Mouse (Mus musculus): ENCODE measurements around the gene Pde4dip. TPM values are rescaled to one million over a fixed set of nuclear protein-coding genes. Genes with fewer than 3 reads are reported as not detected.

Pde4dip gene
- polyA plus RNA-seq, 2 experiments: 4.0 to 6.7 TPM

DNA sequence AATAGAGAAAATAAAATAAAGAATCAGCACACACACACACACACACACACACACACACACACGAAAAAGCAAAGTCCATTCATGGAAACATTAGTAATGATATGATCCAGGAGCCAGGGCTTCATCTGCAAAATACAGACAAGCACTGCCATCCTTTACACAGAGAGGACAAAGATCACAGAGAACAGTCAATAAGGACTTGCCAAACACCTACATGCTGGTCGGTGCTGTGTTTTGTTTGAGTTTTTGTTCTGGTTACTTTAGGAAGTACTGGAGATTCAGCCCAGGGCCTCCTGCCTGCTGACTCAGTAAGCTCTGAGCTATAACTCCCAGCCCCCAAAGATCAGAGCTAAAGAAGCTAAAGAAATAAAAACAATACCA lies 43.7 kb downstream of the Pde4dip start:
- 33% methylated on average over 2 of the region's 2 CpGs for WGBS (ENCODE audit: insufficient replicate concordance)
- Histone ChIP-seq H3K9me3 (ENCODE audit: control insufficient read depth, low read length) (no peaks in the 10 kb centered on the region), H3K4me2 (ENCODE audit: low read depth) (no peak overlapping the region), H3K36me3 (replicated peaks; ENCODE audit: control insufficient read depth, insufficient read depth, low read depth) (no peaks in the 10 kb centered on the region), H3K27me3 (ENCODE audit: control insufficient read depth, insufficient read depth, low read length) (no peaks in the 10 kb centered on the region), H3K4me1 (replicated peaks; ENCODE audit: control insufficient read depth in 2 of 2, insufficient read depth in 2 of 2, low read length in 1 of 2) (no peaks in the 10 kb centered on the region; a peak in 1 of 4 replicates), H3K4me3 (ENCODE audit: insufficient read depth in 1 of 2, low read depth in 2 of 2, low read length in 2 of 2) (no peak overlapping the region), H3K9ac (replicated peaks) (no peak overlapping the region), H3K27ac (no peak overlapping the region)
- TF ChIP-seq EP300 (IDR thresholded peaks at IDR 0.05; ENCODE audit: low read depth) (no peak), CTCF (IDR thresholded peaks at IDR 0.05; ENCODE audit: low read depth) (no peak)
- DNase-seq (ENCODE audit: low read depth in 3 of 3, low spot score in 3 of 3): peak in 1 of 3 experiments; percentile 9
- ATAC-seq (ENCODE audit: insufficient read depth): peak; percentile 57; the same call in 1 of the 2 replicates

DNA sequence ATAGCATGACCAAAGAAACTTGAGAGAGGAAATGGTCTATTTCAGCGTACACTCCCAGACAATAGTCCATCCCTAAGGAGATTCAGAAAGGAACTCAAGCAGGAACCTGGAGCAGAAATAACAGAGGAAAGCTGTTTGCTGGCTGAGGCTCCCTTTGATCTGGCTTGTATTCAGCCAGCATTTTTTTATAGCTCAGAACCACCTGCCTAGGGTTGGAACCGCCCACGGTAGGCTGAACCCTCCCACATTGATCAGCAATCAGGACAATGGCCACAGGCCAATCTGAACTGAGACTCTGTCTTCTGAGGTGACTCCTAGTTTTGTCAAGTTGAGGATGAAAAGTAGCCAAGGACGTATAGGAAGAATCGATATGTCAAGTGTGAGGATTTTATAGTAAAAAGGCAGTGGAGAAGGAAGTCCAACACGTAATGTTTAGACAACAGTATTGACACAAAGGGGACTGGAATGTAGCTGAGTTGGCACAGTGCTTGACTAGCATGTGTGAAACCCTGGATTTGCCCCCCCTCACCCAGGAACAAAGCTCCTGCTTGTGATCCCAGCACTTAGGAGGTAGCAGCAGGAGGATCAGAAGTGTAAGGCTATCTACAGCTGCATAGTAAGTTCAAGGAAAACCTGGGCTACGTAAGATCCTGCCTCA lies 44.2 kb downstream of the Pde4dip start:
- H3K9me3 ChIP-seq (ENCODE audit: control insufficient read depth, low read length): no peaks in the 10 kb centered on the region
- no peak overlapping the region for H3K9ac ChIP-seq (replicated peaks)
- H3K36me3 ChIP-seq (replicated peaks; ENCODE audit: control insufficient read depth, insufficient read depth, low read depth): no peaks in the 10 kb centered on the region
- H3K4me2 ChIP-seq (ENCODE audit: low read depth): no peak overlapping the region
- TF ChIP-seq EP300 (IDR thresholded peaks at IDR 0.05; ENCODE audit: low read depth) (no peak), CTCF (IDR thresholded peaks at IDR 0.05; ENCODE audit: low read depth) (no peak)
- H3K4me3 ChIP-seq (ENCODE audit: insufficient read depth in 1 of 2, low read depth in 2 of 2, low read length in 2 of 2): no peak overlapping the region
- H3K27me3 ChIP-seq (ENCODE audit: control insufficient read depth, insufficient read depth, low read length): no peaks in the 10 kb centered on the region
- 58% methylated on average over 7 of the region's 7 CpGs for WGBS (ENCODE audit: insufficient replicate concordance)
- no peak overlapping the region for H3K27ac ChIP-seq
- no peaks in the 10 kb centered on the region; a peak in 1 of 4 replicates for H3K4me1 ChIP-seq (replicated peaks; ENCODE audit: control insufficient read depth in 2 of 2, insufficient read depth in 2 of 2, low read length in 1 of 2)
- no peak for ATAC-seq (ENCODE audit: insufficient read depth)
- DNase-seq (ENCODE audit: low read depth in 3 of 3, low spot score in 3 of 3): no peak

DNA sequence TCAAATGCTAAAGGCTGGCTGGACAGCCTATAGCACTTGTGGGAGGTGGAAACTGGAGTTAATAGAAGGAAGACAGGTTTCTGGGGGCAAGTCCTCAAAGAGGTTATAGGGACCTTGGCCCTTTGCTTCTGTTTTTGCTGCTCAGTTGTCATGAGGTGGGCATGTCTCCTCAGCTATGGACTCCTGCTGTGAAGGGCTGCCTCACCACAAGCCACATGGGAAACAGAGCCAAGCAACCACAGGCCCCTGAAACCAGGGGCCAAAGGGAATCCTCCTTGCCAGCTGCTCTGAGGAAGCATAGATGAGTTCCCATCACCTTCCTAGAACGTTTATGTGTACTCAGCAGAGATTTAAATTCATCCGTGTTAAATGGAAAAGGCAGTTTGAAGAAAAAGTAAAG lies 45.9 kb downstream of the Pde4dip start:
- Histone ChIP-seq H3K27ac (no peak overlapping the region), H3K27me3 (ENCODE audit: control insufficient read depth, insufficient read depth, low read length) (no peaks in the 10 kb centered on the region), H3K4me2 (ENCODE audit: low read depth) (no peak overlapping the region), H3K4me3 (ENCODE audit: insufficient read depth in 1 of 2, low read depth in 2 of 2, low read length in 2 of 2) (no peak overlapping the region), H3K9me3 (ENCODE audit: control insufficient read depth, low read length) (no peaks in the 10 kb centered on the region), H3K4me1 (replicated peaks; ENCODE audit: control insufficient read depth in 2 of 2, insufficient read depth in 2 of 2, low read length in 1 of 2) (no peaks in the 10 kb centered on the region; a peak in 1 of 4 replicates), H3K36me3 (replicated peaks; ENCODE audit: control insufficient read depth, insufficient read depth, low read depth) (no peaks in the 10 kb centered on the region), H3K9ac (replicated peaks) (no peak overlapping the region)
- TF ChIP-seq EP300 (IDR thresholded peaks at IDR 0.05; ENCODE audit: low read depth) (no peak), CTCF (IDR thresholded peaks at IDR 0.05; ENCODE audit: low read depth) (no peak)
- DNase-seq (ENCODE audit: low read depth in 3 of 3, low spot score in 3 of 3) (no peak), ATAC-seq (ENCODE audit: insufficient read depth) (no peak)
- 37% methylated on average over 2 of the region's 2 CpGs for WGBS (ENCODE audit: insufficient replicate concordance)

DNA sequence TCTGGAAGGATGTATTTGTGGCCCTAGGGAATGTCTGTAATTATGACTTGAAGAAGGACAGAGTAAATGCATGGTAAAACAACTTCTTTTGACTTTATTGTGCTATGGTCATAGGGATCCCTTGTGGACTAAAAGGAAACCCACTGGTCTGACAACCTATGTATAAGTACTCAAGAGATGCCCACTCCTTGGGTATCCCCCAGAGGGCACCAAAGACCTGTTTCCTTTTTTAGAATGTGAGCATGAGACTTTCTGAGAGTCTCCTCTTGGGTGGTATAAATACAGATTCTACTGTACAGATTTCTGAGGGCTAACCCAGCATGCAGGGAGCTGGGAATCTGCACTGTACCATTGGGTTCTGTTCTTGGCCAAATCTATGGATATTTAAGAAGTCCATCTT lies 48.1 kb downstream of the Pde4dip start:
- H3K27me3 ChIP-seq (ENCODE audit: control insufficient read depth, insufficient read depth, low read length): no peaks in the 10 kb centered on the region
- no peaks in the 10 kb centered on the region for H3K36me3 ChIP-seq (replicated peaks; ENCODE audit: control insufficient read depth, insufficient read depth, low read depth)
- H3K27ac ChIP-seq: no peak overlapping the region
- no peak overlapping the region for H3K4me2 ChIP-seq (ENCODE audit: low read depth)
- no peak for DNase-seq (ENCODE audit: low read depth in 3 of 3, low spot score in 3 of 3)
- H3K4me1 ChIP-seq (replicated peaks; ENCODE audit: control insufficient read depth in 2 of 2, insufficient read depth in 2 of 2, low read length in 1 of 2): no peaks in the 10 kb centered on the region; a peak in 1 of 4 replicates
- no peak for ATAC-seq (ENCODE audit: insufficient read depth)
- no peak overlapping the region for H3K4me3 ChIP-seq (ENCODE audit: insufficient read depth in 1 of 2, low read depth in 2 of 2, low read length in 2 of 2)
- H3K9me3 ChIP-seq (ENCODE audit: control insufficient read depth, low read length): no peaks in the 10 kb centered on the region
- no peak for TF ChIP-seq CTCF (IDR thresholded peaks at IDR 0.05; ENCODE audit: low read depth)
- no peak for TF ChIP-seq EP300 (IDR thresholded peaks at IDR 0.05; ENCODE audit: low read depth)
- H3K9ac ChIP-seq (replicated peaks): no peak overlapping the region

DNA sequence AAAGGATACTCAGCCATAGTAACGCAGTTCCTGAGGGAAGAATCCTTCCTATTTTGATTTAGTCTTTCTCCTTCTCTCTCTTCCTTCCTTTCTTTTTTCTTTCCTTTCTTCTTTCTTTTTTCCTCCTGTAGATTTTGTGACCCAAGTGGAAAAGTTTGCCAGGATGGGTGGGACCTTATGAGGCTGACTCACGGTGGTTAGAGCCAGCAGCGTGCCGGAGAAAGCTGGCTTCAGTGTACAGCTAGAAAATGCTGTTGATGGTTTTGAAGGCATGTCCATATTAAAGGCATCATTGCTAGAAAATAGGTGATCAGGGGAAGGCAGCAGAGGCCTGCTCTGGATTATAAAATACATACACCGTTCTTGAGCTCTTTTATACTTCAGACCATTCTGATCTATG lies 52.6 kb downstream of the Pde4dip start:
- Histone ChIP-seq H3K4me3 (ENCODE audit: insufficient read depth in 1 of 2, low read depth in 2 of 2, low read length in 2 of 2) (no peak overlapping the region), H3K9me3 (ENCODE audit: control insufficient read depth, low read length) (no peaks in the 10 kb centered on the region), H3K36me3 (replicated peaks; ENCODE audit: control insufficient read depth, insufficient read depth, low read depth) (no peaks in the 10 kb centered on the region), H3K4me2 (ENCODE audit: low read depth) (no peak overlapping the region), H3K4me1 (replicated peaks; ENCODE audit: control insufficient read depth in 2 of 2, insufficient read depth in 2 of 2, low read length in 1 of 2) (no peaks in the 10 kb centered on the region), H3K27me3 (ENCODE audit: control insufficient read depth, insufficient read depth, low read length) (no peaks in the 10 kb centered on the region), H3K9ac (replicated peaks) (no peak overlapping the region), H3K27ac (no peak overlapping the region)
- WGBS (ENCODE audit: insufficient replicate concordance): 74% methylated on average over 5 of the region's 5 CpGs
- no peak for ATAC-seq (ENCODE audit: insufficient read depth)
- no peak for DNase-seq (ENCODE audit: low read depth in 3 of 3, low spot score in 3 of 3)
- no peak for TF ChIP-seq EP300 (IDR thresholded peaks at IDR 0.05; ENCODE audit: low read depth)
- TF ChIP-seq CTCF (IDR thresholded peaks at IDR 0.05; ENCODE audit: low read depth): no peak
